Mouse (Mus musculus): ENCODE measurements around the gene Gm5868.
"Not testable (repeated sequence)": the region's sequence is repeated elsewhere in the genome, so short reads cannot be mapped to it uniquely, and the experiment has no call there.

The Gm5868 gene

DNA sequence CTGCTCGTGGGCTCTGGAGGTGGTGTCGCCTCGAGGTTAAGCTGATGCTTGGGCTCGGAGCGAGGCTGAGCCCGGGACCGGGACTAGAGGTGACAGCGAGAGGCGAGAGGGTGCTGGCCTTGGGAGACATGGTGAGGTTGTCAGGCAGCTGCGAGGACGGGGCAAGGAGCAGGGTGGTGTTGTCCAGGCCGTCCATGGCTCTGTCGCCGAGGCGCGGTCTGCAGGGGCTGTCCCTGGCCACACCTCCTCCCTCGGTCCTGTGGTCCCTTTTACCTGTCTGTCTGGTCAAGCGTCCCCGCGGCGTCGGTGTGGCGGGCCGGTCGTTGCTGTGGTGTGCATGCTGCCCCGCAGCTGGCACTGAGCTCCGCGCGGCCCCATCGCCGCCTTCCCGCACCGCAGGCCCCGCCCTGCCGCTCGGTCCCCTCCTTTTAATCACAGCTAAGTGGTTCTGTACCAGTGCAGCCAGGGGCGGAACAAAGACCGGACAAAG lies at the start of gene Gm5868:
Gm5868 (minus strand) TSS at position 360 of the 490 bp plus-strand sequence.
- DNase-seq (ENCODE audit: low read depth, low spot score), result no peak

DNA sequence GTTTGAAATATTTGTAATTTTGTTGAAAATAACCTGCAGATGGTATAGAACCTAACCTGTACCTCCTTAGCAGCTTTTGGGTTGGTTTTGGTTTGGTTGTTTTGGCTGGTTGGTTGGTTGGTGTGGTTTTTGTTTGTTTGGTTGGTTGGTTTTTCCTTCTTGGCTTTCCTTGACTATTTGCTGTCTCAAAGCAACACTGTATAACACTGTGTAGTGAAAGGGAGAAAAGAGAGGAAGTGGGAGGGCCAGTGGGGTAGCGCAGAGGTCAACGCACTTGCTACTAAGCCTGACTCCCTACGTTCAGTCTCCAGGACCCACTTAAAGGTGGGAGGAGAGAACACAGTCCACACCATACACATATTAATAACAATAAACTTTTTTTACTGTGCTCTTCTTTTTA lies 49.2 kb upstream of the Gm5868 start:
- no peak for DNase-seq (ENCODE audit: low read depth, low spot score)

DNA sequence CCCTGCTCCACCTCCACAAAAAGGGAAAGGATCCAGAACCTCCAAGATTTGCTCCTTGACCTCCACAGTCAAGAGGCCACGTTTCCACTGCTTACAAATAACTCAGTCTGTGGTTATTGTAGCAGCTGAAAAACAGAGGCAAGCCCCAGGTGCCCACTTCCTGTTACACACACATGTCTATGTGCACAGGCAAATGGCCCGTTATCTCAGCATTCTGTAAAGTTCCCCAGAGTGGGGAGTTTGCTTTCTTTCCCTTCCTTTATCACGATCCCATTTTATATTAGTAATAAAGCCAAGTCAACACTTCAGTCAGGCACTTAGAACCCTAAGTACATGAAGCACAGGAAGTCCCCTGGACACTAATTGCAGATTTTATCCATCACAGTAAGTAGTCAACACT lies 48.8 kb upstream of the Gm5868 start:
- no peak for DNase-seq (ENCODE audit: low read depth, low spot score)

DNA sequence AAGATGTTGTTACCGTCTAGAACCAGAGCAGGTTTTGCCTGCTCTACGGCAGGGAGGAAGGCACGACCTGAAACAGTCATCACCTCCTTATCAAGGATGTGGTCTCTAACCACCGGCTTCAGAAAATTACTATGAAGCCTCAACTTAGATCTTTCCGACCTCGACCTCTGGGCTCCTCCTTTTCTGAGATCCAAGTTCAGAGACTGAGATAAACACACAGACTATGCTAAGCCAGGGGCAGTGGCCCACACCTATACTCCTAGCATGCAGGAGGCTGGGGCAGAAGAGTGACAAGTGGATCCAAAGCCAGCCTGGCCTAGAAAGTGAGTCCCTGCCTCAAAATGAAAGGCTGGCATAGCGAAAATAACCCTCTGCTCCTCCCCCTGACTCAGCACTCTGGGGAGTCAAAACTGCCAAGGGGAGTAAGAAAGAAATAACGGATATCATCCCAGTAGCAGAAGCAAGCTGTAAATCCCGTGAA lies 47.5 kb upstream of the Gm5868 start:
- DNase-seq (ENCODE audit: low read depth, low spot score), result no peak

DNA sequence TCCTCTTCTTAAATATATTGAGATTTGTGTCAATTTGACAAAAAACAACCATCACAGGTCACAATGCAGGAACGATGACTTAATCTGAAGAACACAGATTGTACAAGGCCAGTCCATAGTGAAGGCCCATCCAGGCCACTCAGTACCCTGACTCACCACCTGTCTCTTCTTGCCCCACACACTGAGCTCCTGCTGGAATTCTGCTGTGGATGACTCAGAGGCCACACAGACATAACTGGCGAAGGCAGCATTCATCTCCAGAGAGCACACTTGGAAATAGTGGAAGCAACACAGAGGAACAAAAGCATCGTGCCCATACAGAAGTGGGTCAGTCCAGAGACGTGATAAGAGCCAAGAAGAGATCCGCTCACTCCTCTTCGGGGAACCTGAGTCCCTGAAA lies 42.7 kb upstream of the Gm5868 start:
- DNase-seq (ENCODE audit: low read depth, low spot score), result no peak

DNA sequence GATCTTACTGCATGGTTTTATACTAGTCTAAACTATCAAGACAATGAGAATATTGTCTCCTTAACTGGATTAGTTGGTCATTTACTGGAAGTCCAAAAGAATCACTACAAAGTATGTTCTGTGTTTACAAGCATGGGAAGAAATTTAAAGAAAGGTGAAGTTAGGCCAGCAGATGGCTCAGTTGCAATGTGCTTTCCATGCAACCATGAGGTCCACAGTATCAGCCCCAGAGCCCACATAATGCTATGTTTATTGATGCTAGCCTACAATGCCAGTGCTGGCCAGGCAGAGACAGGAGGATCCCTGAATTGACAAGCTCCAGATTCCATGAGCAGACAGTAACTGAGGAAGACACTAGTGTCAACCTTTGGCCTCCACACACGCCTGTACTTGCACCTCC lies 33.7 kb upstream of the Gm5868 start:
- DNase-seq (ENCODE audit: low read depth, low spot score), result no peak

DNA sequence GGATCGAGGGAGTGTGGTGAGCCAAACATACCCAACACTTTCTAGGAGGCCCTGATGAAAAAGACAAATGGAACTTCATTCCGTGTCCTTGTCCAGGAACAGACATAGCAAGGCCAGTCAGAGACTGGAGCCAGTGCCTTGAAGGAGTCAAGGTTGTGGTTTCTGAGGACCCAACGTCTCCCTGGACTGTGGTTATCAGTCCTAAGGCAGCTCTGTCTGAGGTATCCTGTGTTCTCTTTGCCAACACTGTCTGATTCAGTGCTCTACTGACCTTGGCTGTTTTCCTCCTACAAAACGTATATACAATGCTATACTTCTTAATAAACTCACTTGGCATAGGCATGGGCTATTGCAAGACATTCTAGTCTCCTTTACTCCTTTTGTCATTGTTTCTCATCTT lies 30.1 kb upstream of the Gm5868 start:
- DNase-seq (ENCODE audit: low read depth, low spot score), result no peak

DNA sequence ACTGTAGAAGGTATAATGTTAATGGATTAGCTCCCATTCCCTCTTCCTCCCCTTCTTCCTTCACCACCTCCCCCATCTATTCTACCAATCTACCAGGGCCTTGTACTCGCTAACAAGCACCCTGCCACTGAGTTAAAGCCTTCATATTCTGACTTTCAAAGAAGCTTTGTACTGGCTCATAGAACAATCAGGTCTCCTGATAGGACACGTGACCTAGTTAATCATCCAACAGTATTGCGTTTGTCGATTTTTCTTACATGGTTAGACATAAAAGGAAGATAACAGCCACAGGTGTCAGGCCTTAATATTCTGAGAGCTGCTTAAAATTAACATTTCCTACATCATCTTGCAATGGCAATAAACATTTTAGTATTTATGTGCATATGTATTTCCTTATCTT lies 15.8 kb upstream of the Gm5868 start:
- DNase-seq (ENCODE audit: low read depth, low spot score), result no peak

DNA sequence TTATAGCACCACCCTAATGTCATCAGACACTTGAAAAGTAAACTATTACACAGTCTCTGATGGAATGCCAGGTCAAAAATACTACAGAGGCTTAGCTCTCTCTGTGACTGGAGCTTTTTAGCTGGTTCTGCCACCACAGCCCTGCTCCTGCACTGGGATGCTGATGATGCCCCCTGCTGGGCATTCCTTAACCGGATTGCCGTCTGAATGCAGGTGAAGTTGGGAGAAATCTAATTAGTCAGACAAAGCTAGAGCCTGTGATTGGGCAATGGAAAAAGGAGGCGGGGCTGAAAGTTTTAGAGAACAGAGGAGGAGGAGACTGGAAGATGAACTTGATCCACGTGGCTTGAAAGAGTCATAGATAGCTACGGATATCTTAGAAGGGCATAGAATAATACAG lies 13.7 kb upstream of the Gm5868 start:
- no peak for DNase-seq (ENCODE audit: low read depth, low spot score)

DNA sequence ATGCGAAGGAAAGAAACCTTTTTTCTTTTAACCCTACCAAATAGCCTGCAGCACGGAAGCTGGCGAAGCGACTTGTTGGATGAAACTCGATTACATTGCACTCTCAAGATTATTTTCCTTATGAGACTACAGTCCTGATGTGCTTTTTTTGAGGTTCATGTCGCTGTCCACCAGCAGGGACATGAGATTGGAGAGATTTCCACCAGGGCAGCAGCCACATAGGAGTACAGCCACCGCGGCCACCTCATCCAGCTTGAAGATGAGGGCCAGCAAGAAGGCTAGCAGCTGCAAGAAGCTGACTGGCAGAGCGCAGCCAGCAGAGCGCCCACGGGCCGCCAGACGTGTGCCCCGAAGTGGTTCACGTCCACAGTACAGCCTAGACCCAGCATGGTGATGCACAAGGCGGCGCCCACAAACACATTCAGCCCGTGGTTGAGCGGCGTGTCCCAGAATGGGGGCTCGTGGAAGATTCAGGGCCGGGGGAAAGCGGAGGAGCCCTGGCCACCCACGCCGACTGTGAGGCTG lies 622 bp downstream of the Gm5868 start:
- DNase-seq (ENCODE audit: low read depth, low spot score), result not testable (repeated sequence)

DNA sequence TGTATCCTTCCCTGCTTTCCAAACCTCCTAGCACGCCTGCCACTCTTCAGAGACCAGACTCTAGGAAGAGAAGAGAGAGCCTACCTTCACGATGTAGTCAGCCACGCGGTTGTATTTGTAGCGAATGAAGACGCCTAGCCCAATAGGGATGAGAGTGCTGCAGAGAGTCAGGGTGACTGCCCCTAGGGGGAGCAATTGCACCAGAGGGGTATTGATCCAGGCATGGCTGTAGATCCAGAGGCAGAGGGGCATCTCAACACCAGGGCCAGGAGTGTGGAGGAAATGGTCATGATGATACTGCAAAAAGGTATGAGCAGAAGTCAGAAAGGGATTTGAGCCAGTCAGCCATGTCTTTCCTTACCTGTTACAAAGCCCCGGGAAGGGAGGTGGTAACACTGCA lies 1.2 kb downstream of the Gm5868 start:
- DNase-seq (ENCODE audit: low read depth, low spot score), result not testable (repeated sequence)

DNA sequence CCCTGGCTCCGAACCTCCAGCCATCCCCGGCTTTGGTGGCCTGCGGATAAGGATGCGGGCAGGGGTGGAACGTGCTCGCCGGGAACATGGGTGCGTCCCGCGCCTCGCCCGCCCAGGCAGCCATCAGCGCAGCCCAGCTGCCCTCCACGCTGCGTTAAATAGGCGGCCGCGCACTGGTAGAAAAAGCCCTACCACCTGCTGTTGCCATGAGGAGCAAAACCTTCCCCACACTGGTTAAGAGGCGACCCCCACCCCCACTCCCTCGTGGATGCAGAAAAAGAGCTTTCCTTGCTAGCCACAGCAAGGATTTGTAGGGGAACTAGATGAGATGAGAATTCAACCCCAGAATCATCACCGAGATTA lies 6.4 kb downstream of the Gm5868 start, which contains the start of gene Zar1:
Zar1 (minus strand) TSS at position 285 of the 363 bp plus-strand sequence.
- not testable (repeated sequence) for DNase-seq (ENCODE audit: low read depth, low spot score)

DNA sequence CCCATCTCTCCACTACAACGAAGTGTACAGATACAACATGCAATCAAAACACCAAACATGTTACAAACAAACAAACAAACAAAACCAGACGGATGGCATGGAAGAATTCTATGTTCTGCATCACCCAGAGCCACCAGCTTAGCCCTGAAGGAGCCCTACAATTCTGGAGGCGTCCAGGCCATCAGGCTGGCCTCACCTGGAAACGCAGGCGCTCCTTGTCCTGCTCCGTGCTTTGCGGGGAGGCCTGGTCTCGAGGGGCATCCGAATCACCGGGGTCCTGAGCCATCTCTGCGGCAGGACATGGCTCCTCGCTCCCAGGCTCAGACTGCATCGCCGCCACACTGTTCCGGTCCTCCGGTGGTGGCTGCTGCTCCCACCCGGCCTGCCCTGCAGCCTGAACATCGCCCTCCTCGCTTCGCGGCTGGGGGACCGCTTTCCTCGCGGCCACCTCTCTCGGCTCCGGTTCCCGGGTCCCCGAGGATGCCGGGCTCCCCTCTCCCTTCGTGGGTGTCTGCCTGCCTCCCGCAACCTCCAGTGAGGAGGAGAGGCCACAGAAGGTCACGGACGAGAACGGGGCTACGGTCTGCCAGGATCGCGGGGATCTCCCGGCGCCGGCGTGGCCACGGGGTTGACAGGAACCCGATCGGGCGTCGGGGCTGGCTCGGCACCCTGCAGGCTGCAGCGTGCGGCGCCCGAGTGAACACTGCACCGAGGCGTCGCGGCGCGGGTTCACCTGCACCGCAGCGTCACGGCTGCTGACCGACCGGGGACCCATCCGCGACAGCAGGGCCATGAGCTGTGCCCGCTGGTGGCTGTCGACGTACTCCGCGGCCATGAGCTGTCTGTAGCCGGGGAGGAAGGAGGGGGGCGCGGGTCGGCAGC lies 7.0 kb downstream of the Gm5868 start:
- not testable (repeated sequence) for DNase-seq (ENCODE audit: low read depth, low spot score)

DNA sequence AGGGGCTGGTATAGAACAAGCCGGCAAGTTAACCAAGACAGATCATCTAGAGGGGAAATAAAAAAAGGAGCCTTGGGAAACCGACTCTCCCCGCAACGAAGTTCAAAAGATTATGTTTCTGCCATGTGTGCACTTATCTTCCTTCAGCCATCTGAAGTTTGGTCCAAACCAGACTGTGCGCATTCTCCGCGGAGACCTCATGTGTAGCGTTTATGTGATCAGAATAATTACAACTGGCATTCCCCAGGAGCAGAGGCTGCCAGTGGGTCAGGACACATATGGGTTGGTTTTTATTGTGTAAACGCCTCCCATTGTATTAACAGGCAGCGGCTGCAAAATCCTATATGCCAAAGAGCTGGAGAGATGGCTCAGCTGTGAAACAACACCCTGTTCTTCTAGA lies 7.8 kb downstream of the Gm5868 start:
- not testable (repeated sequence) for DNase-seq (ENCODE audit: low read depth, low spot score)

DNA sequence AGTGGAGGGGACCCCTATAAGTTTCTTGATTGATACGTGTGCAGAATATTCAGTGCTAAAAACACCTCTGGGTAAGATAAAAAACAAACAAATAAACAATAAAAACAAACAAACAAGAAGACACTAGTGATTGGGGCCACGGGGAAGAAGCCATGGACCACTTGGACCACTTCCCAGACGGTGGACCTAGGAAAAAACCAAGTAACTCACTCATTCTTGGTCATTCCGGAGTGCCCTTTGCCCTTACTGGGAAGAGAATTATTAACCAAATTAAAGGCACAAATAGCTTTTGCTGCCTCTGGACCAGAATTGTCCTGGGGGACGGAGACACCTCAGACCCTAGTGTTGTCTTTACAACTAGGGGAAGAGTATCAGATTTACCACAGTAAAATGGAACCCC lies 21.7 kb downstream of the Gm5868 start:
- DNase-seq (ENCODE audit: low read depth, low spot score), result no peak

DNA sequence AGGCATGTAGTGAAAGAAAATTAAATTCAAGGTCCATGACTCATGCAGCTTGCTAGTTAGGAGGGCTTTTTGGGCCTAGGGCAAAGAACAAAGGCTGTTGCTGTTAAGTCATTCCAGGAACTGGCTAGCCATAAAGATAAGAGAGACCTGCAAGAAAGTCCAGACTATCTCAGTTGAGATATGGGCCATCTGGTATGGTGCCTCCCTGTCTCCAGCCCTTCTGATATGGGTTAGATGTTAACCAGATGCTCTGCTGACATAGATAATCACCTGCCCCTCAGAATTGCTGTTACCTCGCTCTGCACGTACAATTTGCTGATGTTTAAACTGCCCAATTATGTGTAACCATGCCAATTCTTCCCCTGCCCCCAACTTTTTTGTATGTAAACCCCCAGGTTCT lies 24.2 kb downstream of the Gm5868 start:
- DNase-seq (ENCODE audit: low read depth, low spot score), result not testable (repeated sequence)

DNA sequence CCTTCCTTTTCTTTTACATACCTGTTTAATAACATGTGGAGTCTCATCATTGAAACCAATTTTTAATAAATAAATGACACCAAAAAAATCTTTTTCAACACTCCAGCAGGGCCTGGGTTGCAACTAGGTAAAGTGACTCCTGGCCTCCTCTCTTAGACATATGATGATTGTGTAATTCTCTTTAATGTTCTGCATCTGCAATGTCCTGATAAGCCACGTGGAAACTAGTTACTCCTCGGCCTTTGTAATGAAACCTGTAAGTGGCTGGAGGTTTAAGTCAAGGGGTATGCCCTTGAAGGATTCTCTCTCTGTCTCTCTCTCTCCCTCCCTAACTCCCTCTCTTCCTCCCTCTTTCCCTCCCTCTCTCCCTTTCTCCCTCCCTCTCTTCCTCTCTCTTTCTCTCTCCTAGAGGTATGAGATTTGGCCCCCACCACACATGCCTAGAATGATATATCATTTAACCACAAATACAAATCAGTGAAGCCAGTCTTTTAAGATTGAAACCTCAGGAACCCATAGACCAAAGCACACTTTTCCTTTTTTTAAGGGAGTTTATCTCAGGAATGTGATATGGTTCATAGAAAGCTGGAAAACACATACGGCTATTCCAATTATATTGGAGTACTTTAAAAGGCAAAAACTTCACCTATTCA lies 26.2 kb downstream of the Gm5868 start:
- DNase-seq (ENCODE audit: low read depth, low spot score), result no peak

DNA sequence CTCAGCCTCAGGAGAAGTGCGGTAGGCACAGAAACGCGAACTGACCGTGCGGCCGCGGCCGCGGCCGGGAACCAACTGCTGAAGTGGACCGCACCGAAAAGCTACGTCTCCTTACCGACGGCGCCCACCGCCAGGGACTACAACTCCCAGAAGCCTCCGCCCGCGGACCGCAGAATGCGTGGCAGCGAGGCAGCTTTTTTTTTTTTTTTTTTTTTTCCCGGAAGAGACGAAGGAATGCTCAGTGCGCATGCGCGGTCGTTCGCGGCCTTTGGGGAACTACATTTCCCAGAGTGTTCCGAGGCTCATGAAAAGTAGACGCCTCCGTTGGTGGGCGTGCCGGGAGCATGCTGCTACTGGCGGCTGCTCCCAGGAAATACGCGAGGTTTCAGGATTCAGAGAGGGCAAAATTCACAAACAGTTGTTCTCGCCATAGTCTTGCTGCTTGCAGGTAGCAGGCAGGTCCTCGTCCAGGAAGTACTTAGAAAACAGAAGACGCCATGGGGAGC lies 27.8 kb downstream of the Gm5868 start, which contains the start of gene Nfxl1:
Nfxl1 (minus strand) TSS at position 141 of the 506 bp plus-strand sequence.
- peak; percentile 100 for DNase-seq (ENCODE audit: low read depth, low spot score)

DNA sequence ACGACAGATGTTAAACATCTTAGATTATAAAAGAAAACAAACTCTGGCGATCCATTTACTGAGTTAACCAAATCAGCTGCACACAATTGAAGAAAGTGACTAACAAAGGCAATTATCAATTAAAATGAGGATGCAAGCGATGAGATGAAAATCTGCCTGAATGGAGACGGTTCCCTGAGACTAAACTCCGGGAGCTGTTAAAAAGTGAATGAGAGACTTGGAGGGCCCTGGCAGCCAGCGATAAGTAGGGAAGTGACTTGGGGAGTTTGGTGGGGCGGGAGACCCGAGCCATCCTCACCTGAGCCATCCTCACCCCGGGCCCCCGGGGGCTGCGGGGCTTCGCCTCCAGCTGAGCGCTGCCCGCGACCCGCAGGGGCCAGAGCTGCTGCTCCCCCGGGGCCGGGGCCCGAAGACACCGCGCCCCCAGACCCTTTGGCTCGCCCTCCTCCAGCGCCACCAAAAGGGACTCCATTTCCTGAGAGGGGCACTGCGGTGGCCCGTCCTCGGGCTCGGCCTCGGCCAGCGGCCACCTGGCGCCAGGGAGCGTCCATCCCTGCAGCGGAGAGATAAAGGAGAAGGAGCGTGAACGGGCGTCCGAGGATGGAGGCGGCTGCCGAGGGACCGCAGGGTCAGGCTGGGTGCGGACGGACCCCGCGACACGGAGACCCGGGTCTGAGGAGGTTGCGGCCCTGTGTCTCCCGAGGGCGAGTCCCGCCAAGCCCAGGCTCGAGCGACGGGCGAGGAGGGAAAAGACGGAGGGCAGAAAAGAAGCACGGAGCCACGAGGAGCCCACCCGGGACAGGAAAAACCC lies 28.4 kb downstream of the Gm5868 start:
- DNase-seq (ENCODE audit: low read depth, low spot score), result no peak

DNA sequence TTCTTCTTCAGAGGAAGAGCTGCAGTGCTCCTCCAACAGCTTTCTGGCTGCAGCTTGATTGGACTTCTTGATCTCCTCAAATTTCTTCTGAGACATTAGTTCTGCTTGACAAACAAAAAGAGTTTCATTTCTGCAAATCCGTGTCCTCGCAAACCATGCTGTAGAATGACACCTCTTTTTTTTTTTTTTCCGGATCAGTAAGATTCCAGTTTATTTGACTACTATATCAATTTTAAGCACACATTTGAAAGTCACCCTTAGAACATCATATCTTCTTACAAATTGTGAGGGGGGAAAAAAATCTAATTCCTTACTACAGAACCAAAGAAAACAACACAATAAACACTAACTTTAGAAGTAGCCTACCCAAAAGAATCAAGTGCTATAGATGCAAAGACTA lies 31.1 kb downstream of the Gm5868 start:
- no peak for DNase-seq (ENCODE audit: low read depth, low spot score)

DNA sequence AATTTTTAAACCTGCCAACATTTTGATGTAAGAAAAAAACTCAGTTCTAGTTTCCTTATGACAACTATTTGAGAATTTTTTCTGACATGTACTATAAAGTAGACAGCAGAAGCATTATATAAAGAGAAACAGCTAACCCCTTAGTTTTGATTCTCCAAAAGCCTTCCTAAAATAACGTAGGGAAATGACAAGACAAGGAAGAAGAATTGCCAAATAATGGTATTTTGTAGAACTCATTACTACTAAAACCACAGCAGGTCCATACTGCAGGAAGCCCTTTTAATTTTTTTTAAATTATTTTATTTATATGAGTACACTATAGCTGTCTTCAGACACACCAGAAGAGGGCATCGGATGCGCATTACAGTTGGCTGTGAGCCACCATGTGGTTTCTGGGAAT lies 36.1 kb downstream of the Gm5868 start:
- no peak for DNase-seq (ENCODE audit: low read depth, low spot score)

Measured in retina, postnatal 7 days (tissue).